Mouse (Mus musculus) thymus, adult 2 months (tissue): Measurements from ENCODE around the gene Smarcd1.

Experiments used
- CTCF ChIP-seq: fragments of 200-500 bp; IDR thresholded peaks from 2 replicates; pipeline ENCODE4 v1.5.1; 2012; ENCODE audit warnings: mild to moderate bottlenecking, control low read depth, low read length, moderate library complexity, borderline replicate concordance; ENCODE audit not compliant: control insufficient read depth, poor library complexity, insufficient read depth; ENCODE audit errors: extremely low read depth
- POLR2A ChIP-seq: fragments of 200-500 bp; IDR thresholded peaks from 2 replicates; pipeline ENCODE4 v1.6.1; 2012; ENCODE audit warnings: mild to moderate bottlenecking, low read length, control low read depth, moderate library complexity; ENCODE audit not compliant: control insufficient read depth, poor library complexity, insufficient read depth; ENCODE audit errors: extremely low read depth

DNA sequence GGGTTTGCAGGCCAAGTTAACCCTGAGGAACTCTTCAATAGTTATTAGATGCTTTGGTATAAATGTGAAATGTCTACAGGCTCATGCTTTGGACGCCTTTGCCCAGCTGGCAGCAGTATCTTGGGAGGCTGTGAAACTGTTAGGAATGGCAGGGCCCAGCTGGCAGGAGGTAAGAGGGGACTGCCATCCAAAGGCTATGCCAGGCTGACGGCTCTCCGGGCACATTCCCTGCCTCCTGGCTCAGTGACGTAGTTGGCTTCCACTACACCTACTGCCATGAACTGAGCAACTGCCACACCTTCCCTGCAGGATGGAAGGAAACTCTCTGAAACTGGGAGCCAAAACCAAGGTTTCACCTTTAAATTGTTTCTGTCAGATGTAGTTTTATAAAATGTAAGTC is 38.3 kb downstream of the Smarcd1 start:
- TF ChIP-seq POLR2A = no peak
- TF ChIP-seq CTCF = no peak
